Mouse (Mus musculus) c-Kit-positive CD71-positive TER-119-positive erythroid progenitor cells, embryonic 14.5 days (primary cell): ENCODE data around the gene Gm3187.
"Not testable (repeated sequence)": the region's sequence is repeated elsewhere in the genome, so short reads cannot be mapped to it uniquely, and the experiment has no call there.

Experiments
- DNase-seq: peaks from one replicate; pipeline ENCODE4 v3.0.0-alpha.2; 2013; ENCODE audit warnings: low spot score

Gene Gm3187

DNA sequence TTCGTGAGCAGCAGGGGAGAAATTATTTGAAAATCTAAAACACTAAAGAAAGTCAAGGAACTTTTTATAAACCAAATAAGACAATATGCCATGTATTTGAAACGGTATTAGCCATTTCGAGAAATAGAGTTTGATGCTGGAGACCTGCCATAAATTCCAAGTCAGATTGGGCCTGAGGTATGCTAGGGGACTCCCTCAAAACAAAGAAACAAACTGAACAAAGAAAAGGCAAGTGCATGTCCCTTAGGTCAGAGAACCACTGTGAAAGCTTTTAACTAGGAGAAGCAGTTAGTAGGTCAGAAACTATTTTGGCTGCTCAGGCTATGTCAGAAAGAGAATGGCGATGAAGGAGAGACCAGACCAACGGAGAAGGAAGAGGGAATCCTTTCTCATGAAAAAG, at the start of gene Gm3187:
Gene Gm3187 (plus strand): TSS at position 301 of the 400 bp plus-strand sequence.
- not testable (repeated sequence) for DNase-seq

- DNase-seq, result not testable (repeated sequence)
These were observed 28.6 kb upstream of the Gm3187 start, which contains the start of gene Gm3194 for GRCm38 (mm10) chr14:5455367-5455766. TSS of gene Gm3194 (minus strand) at chr14:5455467.

GRCm38 (mm10) chr14:5460469-5460868, 23.5 kb upstream of the Gm3187 start:
- DNase-seq, result not testable (repeated sequence)

- DNase-seq, result not testable (repeated sequence)
These were observed 6.3 kb upstream of the Gm3187 start, which contains the start of gene Gm8246 for GRCm38 (mm10) chr14:5477730-5478129. TSS of gene Gm8246 (minus strand) at chr14:5477830.

GRCm38 (mm10) chr14:5501374-5501773, 17.4 kb downstream of the Gm3187 start, which contains the start of gene Gm3488:
TSS of gene Gm3488 (plus strand) at chr14:5501674.
- DNase-seq, result not testable (repeated sequence)

- DNase-seq, result not testable (repeated sequence)
These were observed 54.2 kb downstream of the Gm3187 start, which contains the start of gene Gm3532 for GRCm38 (mm10) chr14:5538196-5538595. TSS of gene Gm3532 (plus strand) at chr14:5538496.
